Mouse (Mus musculus): Measurements from ENCODE around the gene Cdc25b.
A peak's percentile ranks its signal among the peaks of the same experiment; 100 is the strongest.

The Cdc25b gene

GRCm38 (mm10) chr2:131160671-131161111, 26.1 kb upstream of the Cdc25b start:
- no peak for DNase-seq

GRCm38 (mm10) chr2:131163924-131164323, 22.8 kb upstream of the Cdc25b start:
- no peak for DNase-seq

- DNase-seq: no peak
These were observed 20.6 kb upstream of the Cdc25b start for GRCm38 (mm10) chr2:131166172-131166571.

GRCm38 (mm10) chr2:131167984-131168383, 18.8 kb upstream of the Cdc25b start:
- DNase-seq: no peak

- no peak for DNase-seq
These were observed 17.8 kb upstream of the Cdc25b start for GRCm38 (mm10) chr2:131168914-131169313.

GRCm38 (mm10) chr2:131170936-131171335, 15.8 kb upstream of the Cdc25b start:
- no peak for DNase-seq

GRCm38 (mm10) chr2:131171401-131172104, 15.2 kb upstream of the Cdc25b start:
- peak; percentile 72 for DNase-seq

GRCm38 (mm10) chr2:131172322-131172721, 14.4 kb upstream of the Cdc25b start:
- DNase-seq: no peak

- DNase-seq: peak; percentile 34
These were observed 12.0 kb upstream of the Cdc25b start for GRCm38 (mm10) chr2:131174700-131175099.

- no peak for DNase-seq
These were observed 11.3 kb upstream of the Cdc25b start for GRCm38 (mm10) chr2:131175286-131175944.

- DNase-seq: no peak
These were observed 10.8 kb upstream of the Cdc25b start for GRCm38 (mm10) chr2:131175945-131176309.

GRCm38 (mm10) chr2:131176491-131176890, 10.3 kb upstream of the Cdc25b start:
- no peak for DNase-seq

GRCm38 (mm10) chr2:131177932-131178331, 8.8 kb upstream of the Cdc25b start:
- DNase-seq: no peak

- no peak for DNase-seq
These were observed 7.9 kb upstream of the Cdc25b start for GRCm38 (mm10) chr2:131178828-131179245.

- peak; percentile 80 for DNase-seq
These were observed 7.4 kb upstream of the Cdc25b start for GRCm38 (mm10) chr2:131179246-131179886.

GRCm38 (mm10) chr2:131179990-131180587, 6.7 kb upstream of the Cdc25b start, which contains the start of gene Cenpb:
Cenpb (minus strand) TSS chr2:131180067.
- peak; percentile 86 for DNase-seq

- DNase-seq: no peak
These were observed 406 bp upstream of the Cdc25b start for GRCm38 (mm10) chr2:131186343-131186742.

- DNase-seq: no peak
These were observed 813 bp downstream of the Cdc25b start for GRCm38 (mm10) chr2:131187602-131187922.

GRCm38 (mm10) chr2:131188311-131188710, 1.6 kb downstream of the Cdc25b start:
- DNase-seq: no peak

- DNase-seq: no peak
These were observed 3.0 kb downstream of the Cdc25b start for GRCm38 (mm10) chr2:131189521-131190309.

- no peak for DNase-seq
These were observed 3.7 kb downstream of the Cdc25b start for GRCm38 (mm10) chr2:131190344-131191004.

- no peak for DNase-seq
These were observed 4.2 kb downstream of the Cdc25b start for GRCm38 (mm10) chr2:131191005-131191390.

Data from right cerebral cortex, postnatal 14 days (tissue).